Mouse (Mus musculus) left cerebral cortex, postnatal 25 days (tissue): Measurements from ENCODE around the gene Upp2. TPM values are rescaled to one million over a fixed set of nuclear protein-coding genes. Genes with fewer than 3 reads are reported as not detected.

ENCODE experiments used
- DNase-seq, 2 experiments: peaks; one replicate each; pipeline ENCODE4 v3.0.0; 2022; ENCODE audit warnings: low spot score in 2 of 2, mixed read lengths in 1 of 2
- intact Hi-C: fragments of 180-260 bp; cut with DNase I; formaldehyde crosslinking; loops from one replicate; pipeline ENCODE4 v1.15.1; 2025
- total RNA-seq, 2 experiments: library from RNA; stranded (reverse); gene quantifications; 2 replicates each; pipeline ENCODE4 v1.2.3; 2021

The Upp2 gene
- total RNA-seq, 2 experiments from 2014 or later: 26.1 to 27.3 TPM

DNA sequence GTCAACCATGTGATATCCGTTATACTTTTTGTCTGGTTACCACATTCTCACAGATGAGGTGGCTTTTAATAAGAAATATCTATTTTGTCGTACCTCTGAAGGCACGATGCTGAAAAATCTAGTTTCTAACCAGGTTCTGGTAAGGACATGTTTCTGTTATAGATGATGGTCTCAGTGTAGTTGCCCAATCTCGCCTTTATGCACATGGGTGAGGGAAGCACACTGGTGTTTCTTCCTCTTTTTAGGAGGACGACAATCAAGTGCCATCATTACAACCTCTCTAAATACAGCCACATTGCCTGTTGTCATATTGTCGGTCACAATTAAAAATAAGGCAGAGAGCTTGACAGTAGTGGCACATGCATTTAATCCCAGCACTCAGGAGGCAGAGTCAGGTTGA, 32.5 kb downstream of the Upp2 start:
- DNase-seq: no peak
- intact Hi-C loops: no loop called here

- intact Hi-C loops: no loop called here
- DNase-seq: no peak
These were observed 34.3 kb downstream of the Upp2 start for GRCm38 (mm10) chr2:58601382-58601781.

DNA sequence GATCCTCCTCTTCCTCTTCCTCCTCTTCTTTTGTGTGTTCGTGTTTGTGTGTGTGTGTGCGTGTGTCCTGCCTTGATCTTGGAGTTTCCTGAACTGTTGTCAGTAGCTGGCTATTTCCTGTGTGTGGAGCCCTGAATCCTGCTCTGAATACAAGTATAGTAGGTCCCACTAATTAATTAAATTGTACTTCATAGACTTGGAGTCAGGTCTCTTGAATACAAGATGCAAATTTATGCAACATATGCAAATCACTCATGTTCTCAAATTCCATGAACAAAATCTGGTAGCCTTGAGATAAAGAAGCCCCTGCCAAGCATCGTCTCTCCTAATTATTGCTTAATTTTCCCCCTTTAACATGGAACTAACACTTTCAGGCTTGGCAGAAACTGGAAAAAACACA, 36.3 kb downstream of the Upp2 start:
- no peak for DNase-seq
- intact Hi-C loops: no loop called here

DNA sequence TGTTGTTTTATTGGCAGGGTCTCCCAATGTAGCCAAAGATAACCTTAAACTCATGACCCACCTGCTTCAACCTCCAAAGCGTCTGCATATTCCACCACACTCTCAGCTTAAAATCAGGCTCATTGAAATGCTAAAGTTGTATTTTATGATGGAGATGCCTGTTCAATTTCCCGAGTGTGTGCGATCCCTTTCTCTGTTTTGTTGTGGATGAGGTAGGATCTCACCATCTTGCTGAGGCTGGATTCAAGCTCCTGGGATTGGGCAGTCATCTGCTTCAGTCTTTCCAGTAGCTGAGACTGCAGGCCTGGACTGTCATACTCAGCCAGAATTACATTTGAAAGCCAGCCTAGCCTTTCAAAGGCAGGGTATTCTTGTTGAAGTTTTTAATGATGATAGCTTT, 37.7 kb downstream of the Upp2 start:
- intact Hi-C loops: no loop called here
- DNase-seq: no peak

GRCm38 (mm10) chr2:58613720-58614119, 46.6 kb downstream of the Upp2 start:
- peak in 1 of 2 experiments; percentile 53 for DNase-seq
- intact Hi-C loops: no loop called here

DNA sequence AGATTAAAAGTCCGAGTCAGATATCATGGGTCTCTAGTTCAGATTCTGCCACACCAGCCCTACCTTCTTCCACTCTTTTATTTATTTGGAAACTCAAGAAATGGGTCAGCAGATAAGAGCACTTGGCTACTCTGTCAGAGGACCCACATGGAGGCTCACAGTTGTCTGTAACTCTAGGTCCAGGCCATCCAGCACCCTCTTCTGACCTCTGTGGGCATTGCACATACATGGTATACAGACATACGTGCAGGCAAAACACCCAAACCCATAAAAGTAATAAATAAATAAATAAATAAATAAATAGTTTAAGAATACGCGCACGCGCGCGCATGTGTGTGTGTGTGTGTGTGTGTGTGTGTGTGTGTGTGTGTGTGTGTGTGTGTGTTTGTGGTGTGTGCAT, 47.8 kb downstream of the Upp2 start:
- intact Hi-C loops: no loop called here

DNA sequence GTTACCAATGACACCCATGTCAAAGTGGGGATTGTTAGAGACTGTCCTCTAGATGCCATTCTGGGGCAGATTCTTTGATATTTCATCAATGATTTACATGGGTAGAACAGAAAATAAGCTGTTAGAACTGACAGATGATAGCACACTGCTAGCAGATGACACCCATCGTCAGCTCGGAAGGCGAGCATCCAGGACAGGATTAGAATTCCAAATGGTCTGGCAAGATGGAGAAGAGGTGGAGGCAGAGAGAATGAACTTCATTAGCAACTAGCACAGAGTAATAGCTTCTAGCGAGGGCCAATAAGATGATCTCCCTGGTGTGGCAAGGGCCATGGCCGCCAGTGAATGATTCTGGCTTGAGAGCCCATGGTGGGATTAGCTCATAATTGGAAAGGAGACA, 48.7 kb downstream of the Upp2 start:
- intact Hi-C loops: no loop called here
- peak in 1 of 2 experiments; percentile 7 for DNase-seq

More for the DNA sequence above, 47.8 kb downstream of the Upp2 start:
- DNase-seq: no peak

DNA sequence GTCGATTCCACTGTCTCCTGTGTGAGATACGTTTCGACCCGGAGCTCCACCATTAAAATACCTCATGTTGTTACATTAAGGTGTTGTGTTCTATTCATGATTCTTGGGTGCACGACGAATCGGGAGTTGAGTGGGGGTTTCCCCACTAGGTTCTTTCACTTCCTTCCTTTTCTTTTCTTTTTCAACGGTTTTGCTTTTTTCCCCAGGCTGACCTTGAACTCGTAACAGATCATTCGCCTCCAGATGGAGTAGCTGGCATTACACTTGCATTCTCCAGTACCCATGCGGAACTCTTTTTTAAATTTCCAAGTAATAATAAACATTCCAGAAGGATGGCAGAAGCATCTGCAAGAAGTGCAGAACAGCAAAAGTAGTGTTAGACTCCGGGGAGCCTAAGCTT, 58.1 kb downstream of the Upp2 start:
- DNase-seq: no peak
- intact Hi-C loops: no loop called here

DNA sequence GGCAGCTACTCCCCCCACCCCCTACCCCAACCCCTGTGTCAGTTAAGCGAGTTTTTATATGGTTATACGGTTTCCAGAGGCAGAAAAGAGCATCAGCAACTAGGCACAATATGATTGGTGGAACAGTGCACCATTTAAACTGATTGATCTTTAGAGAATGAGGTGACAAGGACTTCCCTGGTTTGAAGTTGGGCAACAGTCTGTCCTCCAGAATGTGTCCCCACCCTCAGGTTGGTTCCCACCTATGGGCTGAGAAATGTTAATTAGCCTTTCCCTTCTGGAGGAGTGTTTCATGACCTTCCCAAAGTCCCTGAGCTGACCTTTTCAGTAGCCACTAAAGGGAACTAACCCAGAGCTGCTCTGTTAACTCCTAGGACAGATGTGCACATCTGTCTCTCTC, 58.6 kb downstream of the Upp2 start:
- no peak for DNase-seq

GRCm38 (mm10) chr2:58626136-58626769, 59.2 kb downstream of the Upp2 start:
- intact Hi-C loops: no loop called here
- DNase-seq: no peak

More for the DNA sequence above, 58.6 kb downstream of the Upp2 start:
- intact Hi-C loops: no loop called here

GRCm38 (mm10) chr2:58627981-58628380, 60.9 kb downstream of the Upp2 start:
- DNase-seq: no peak
- intact Hi-C loops: no loop called here

- intact Hi-C loops: no loop called here
- no peak for DNase-seq
These were observed 61.9 kb downstream of the Upp2 start for GRCm38 (mm10) chr2:58628993-58629392.

DNA sequence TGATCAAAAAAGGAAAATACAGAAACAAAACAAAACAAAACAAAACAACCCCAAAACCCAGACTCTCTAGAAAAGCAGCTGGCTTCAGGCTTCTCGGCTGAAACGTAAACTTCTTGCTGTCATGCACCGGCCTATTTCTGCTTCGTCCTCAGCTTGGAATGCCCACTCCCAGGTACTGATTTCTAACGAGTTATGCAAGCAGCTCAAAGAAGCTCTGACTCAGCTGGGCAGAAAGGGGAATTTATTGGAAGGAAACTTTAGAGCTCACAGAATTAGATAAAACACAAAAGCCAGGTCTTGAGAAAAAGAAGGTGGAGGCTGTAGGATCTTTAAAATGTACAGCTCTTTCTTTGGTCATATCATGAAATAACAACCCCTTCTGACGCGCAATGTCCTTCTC, 62.3 kb downstream of the Upp2 start:
- intact Hi-C loops: no loop called here
- DNase-seq: no peak

DNA sequence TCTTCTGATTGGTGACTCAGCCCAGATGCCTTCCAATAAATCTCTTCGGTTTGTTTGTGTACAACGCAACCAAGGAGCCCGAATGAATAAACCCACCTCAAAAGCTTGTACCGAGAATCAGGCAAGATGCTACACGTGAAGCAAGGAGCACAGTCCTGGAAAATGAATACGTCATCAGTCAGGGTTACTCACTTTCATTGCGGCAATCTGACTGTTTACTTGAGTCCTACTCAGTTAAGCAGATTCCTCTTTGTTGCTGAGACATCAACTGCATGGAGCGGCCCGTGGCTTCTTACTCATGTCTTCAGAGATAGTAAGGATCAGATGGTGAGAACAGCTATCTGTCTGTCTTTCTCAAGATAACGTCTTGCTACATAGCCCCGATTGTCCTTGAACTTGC, 66.7 kb downstream of the Upp2 start:
- DNase-seq: no peak
- intact Hi-C loops: no loop called here

GRCm38 (mm10) chr2:58641761-58642555, 74.9 kb downstream of the Upp2 start:
- intact Hi-C loops: loop anchor here (1.0 kb wide), 2 partner anchors 56 to 75 kb away; partner anchors contain the start of genes Acvr1 and Upp2
- DNase-seq: peak; percentile 80 to 97

DNA sequence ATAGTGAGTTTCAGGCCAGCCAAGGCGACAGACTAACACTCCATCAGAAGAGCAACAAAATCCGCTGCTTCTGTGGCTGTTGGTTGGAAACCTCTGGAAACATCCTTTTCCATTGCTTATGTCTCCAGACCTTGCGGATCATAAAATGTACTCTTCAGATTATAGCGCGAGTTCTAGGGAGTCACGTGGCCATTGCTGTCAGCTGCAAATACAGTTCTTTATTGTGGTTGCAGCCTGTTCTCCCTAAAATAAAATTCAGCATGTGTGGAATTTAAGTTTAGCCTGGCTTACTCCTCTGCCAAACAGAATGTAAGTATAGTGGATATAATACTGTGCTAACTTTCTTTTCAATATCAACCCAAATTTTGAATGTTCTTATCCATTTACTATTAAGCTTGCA, 78.6 kb downstream of the Upp2 start:
- intact Hi-C loops: no loop called here
- DNase-seq: peak in 1 of 2 experiments; percentile 82

DNA sequence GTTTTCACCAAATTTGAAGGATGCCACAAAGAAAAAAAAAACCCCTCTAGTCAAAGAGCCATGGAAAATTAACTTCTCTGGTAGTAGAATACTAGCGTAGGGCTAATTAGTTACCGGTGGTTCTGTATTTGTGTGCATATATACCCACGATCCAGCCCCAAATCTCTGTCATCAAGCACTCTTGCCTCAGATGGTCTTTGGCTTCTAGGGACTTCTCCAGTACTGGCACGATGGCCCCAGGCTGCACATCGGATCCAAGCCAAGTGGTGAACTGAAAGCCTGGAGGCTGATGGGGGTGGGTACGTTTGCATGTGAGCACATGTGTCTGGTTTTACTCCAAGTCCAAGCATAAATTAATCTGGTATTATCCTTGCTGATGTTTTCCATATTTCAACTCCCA, 88.1 kb downstream of the Upp2 start:
- intact Hi-C loops: no loop called here
- DNase-seq: no peak

DNA sequence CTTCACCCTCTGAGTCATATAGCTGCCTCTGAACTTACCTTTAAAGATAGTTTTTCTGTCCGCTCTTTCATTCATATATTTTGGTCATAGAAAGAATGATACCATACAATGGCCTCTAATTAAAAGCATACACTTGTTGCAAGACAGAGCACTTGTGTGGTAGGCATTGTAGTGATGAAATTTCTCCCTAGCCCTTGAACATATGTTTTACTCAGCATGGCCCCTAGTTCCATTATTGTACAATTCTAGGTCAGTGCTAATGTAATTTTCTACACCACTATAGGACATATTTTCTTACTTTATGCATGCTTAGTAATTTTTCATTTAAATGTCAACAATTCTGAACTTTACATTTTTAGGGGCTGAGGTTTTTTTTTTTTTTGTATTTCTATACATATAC, 89.9 kb downstream of the Upp2 start:
- intact Hi-C loops: no loop called here
- no peak for DNase-seq

- DNase-seq: no peak
- intact Hi-C loops: no loop called here
These were observed 90.8 kb downstream of the Upp2 start for GRCm38 (mm10) chr2:58657855-58658254.

- DNase-seq: no peak
- intact Hi-C loops: no loop called here
These were observed 93.5 kb downstream of the Upp2 start for GRCm38 (mm10) chr2:58660591-58660990.

GRCm38 (mm10) chr2:58661116-58661515, 94.0 kb downstream of the Upp2 start:
- no peak for DNase-seq
- intact Hi-C loops: no loop called here
